ENCODE assay signal across 9 mouse cellular contexts in the genomic region with DNA sequence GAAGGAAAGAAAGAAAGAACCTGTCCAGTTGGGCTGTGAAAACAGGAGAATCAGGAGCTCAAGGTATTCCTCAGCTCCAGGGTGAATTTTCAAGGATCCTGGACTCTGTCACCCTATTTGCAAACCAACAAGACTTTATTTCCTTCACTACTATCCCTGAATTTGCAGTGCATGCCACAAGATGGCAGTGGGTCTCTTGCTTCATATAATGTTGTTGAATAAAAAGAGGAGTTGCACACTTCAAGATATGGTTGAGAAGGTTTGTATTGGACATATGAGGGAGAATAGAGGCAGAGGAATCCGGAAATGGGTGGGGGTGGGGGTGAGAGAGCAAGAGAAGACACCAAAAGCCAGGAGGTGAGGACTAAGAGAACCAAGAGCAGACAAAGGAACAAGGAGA.
DNase-seq lines count a peak whose midpoint lies in the region; ATAC-seq and TF ChIP-seq lines count a peak whose summit lies in the region.
"Had no signal": no experiment of that assay in that cellular context is flagged by ENCODE, and none has a peak within 500 bp of the region (broad histone marks: within the 10 kb centered on the region; RNA-seq: fewer than 3 reads in every experiment).

No protein-coding gene starts in this region.

- no peak overlapping the region for H3K4me3 ChIP-seq in intestine, postnatal 0 days (ENCODE audit: low read depth, low read length)
- H3K4me3 ChIP-seq in intestine, embryonic 15.5 days (replicated peaks) = no peak overlapping the region
- H3K4me3 ChIP-seq in kidney, embryonic 14.5 days (ENCODE audit: low read length) = no peak overlapping the region
- H3K4me3 ChIP-seq in midbrain, embryonic 11.5 days (ENCODE audit: low read depth, low read length) = no peak overlapping the region
- H3K4me3 ChIP-seq: liver, embryonic 13.5 days had no signal

- H3K4me1 ChIP-seq in intestine, postnatal 0 days (replicated peaks; ENCODE audit: control insufficient read depth, insufficient read depth, low read length) = no peaks in the 10 kb centered on the region
- H3K4me1 ChIP-seq in intestine, embryonic 15.5 days (replicated peaks) = no peaks in the 10 kb centered on the region
- H3K4me1 ChIP-seq in kidney, embryonic 14.5 days (ENCODE audit: control insufficient read depth, insufficient read depth, low read length) = no peaks in the 10 kb centered on the region
- no peaks in the 10 kb centered on the region for H3K4me1 ChIP-seq in midbrain, embryonic 11.5 days (ENCODE audit: control insufficient read depth, insufficient read depth, low read length)
- H3K4me1 ChIP-seq: liver, embryonic 13.5 days had no signal

- H3K4me2 ChIP-seq in intestine, postnatal 0 days (replicated peaks; ENCODE audit: low read depth) = no peak overlapping the region
- no peak overlapping the region for H3K4me2 ChIP-seq in intestine, embryonic 15.5 days (replicated peaks)
- no peak overlapping the region for H3K4me2 ChIP-seq in kidney, embryonic 14.5 days (replicated peaks; ENCODE audit: low read depth, low read length)
- H3K4me2 ChIP-seq in midbrain, embryonic 11.5 days = no peak overlapping the region
- H3K4me2 ChIP-seq: liver, embryonic 13.5 days had no signal

- no peak overlapping the region for H3K9ac ChIP-seq in intestine, postnatal 0 days (ENCODE audit: low read depth, low read length)
- no peak overlapping the region for H3K9ac ChIP-seq in intestine, embryonic 15.5 days
- no peak overlapping the region for H3K9ac ChIP-seq in kidney, embryonic 14.5 days (ENCODE audit: low read depth, low read length)
- no peak overlapping the region for H3K9ac ChIP-seq in midbrain, embryonic 11.5 days (ENCODE audit: low read length)
- H3K9ac ChIP-seq: liver, embryonic 13.5 days had no signal

- no peaks in the 10 kb centered on the region for H3K9me3 ChIP-seq in intestine, postnatal 0 days (ENCODE audit: control insufficient read depth)
- no peaks in the 10 kb centered on the region for H3K9me3 ChIP-seq in intestine, embryonic 15.5 days
- peaks cover 3% of the 10 kb centered on the region; the same call in 1 of the 2 replicates for H3K9me3 ChIP-seq in kidney, embryonic 14.5 days (ENCODE audit: control insufficient read depth, low read length)
- no peaks in the 10 kb centered on the region for H3K9me3 ChIP-seq in midbrain, embryonic 11.5 days (ENCODE audit: control insufficient read depth, low read length)
- H3K9me3 ChIP-seq: liver, embryonic 13.5 days had no signal

- no peak overlapping the region for H3K27ac ChIP-seq in intestine, postnatal 0 days (ENCODE audit: low read depth, low read length)
- H3K27ac ChIP-seq in intestine, embryonic 15.5 days = no peak overlapping the region
- no peak overlapping the region for H3K27ac ChIP-seq in kidney, embryonic 14.5 days (ENCODE audit: low read depth, low read length)
- no peak overlapping the region for H3K27ac ChIP-seq in midbrain, embryonic 11.5 days (ENCODE audit: low read depth, low read length)
- H3K27ac ChIP-seq: liver, embryonic 13.5 days had no signal

- no peak for ATAC-seq in intestine, postnatal 0 days
- no peak for ATAC-seq in intestine, embryonic 15.5 days
- peak; percentile 57; the same call in 1 of the 2 replicates for ATAC-seq in kidney, embryonic 14.5 days (ENCODE audit: low FRiP score, low TSS enrichment)
- ATAC-seq in midbrain, embryonic 11.5 days (ENCODE audit: low FRiP score) = no peak

- H3K27me3 ChIP-seq in intestine, postnatal 0 days (replicated peaks; ENCODE audit: control insufficient read depth, insufficient read depth, low read length) = no peaks in the 10 kb centered on the region
- no peaks in the 10 kb centered on the region for H3K27me3 ChIP-seq in intestine, embryonic 15.5 days (replicated peaks)
- no peaks in the 10 kb centered on the region for H3K27me3 ChIP-seq in kidney, embryonic 14.5 days (ENCODE audit: control insufficient read depth, insufficient read depth, low read length)
- no peaks in the 10 kb centered on the region for H3K27me3 ChIP-seq in midbrain, embryonic 11.5 days (ENCODE audit: control insufficient read depth, insufficient read depth, low read length)
- H3K27me3 ChIP-seq: liver, embryonic 13.5 days had no signal

- no peaks in the 10 kb centered on the region for H3K36me3 ChIP-seq in intestine, postnatal 0 days (ENCODE audit: control insufficient read depth, insufficient read depth)
- H3K36me3 ChIP-seq in intestine, embryonic 15.5 days = no peaks in the 10 kb centered on the region
- no peaks in the 10 kb centered on the region for H3K36me3 ChIP-seq in kidney, embryonic 14.5 days (ENCODE audit: control insufficient read depth, insufficient read depth, low read length)
- no peaks in the 10 kb centered on the region for H3K36me3 ChIP-seq in midbrain, embryonic 11.5 days (ENCODE audit: control insufficient read depth, insufficient read depth, low read length)
- H3K36me3 ChIP-seq: liver, embryonic 13.5 days had no signal

- intact Hi-C loops in left cerebral cortex, postnatal 36 days (cut with DNase I) = loop anchor here (5.0 to 10.0 kb wide), 2 partner anchors 135 to 192 kb away; no protein-coding TSS in a partner anchor

- peak; percentile 39 for DNase-seq in MN1 (ENCODE audit: low spot score)
- peak; percentile 48 for DNase-seq in cerebellum, adult 9-10 months
- DNase-seq in left cerebral cortex, postnatal 36 days (ENCODE audit: low spot score in 2 of 2) = peak; percentile 5 to 7
- peak; percentile 52 for DNase-seq in testis, postnatal 10 days (ENCODE audit: low spot score)
- no peak for DNase-seq in midbrain, embryonic 11.5 days (ENCODE audit: low spot score, missing footprints)
- DNase-seq: liver, embryonic 13.5 days had no signal

- 22% methylated on average over 1 of the region's 1 CpGs for WGBS in intestine, postnatal 0 days
- 38% methylated on average over 1 of the region's 1 CpGs for WGBS in intestine, embryonic 15.5 days
- 17% methylated on average over 1 of the region's 1 CpGs for WGBS in kidney, embryonic 14.5 days
- WGBS in midbrain, embryonic 11.5 days = 34% methylated on average over 1 of the region's 1 CpGs

- peak; percentile 74 for TF ChIP-seq CTCF in intestine, postnatal 0 days (IDR thresholded peaks at IDR 0.05; ENCODE audit: low read depth)
